In genomic region chr1:63819536-63820254, GRCm38 (mm10) we compare ENCODE assay signal across 9 mouse cellular contexts. TPM values are rescaled to one million over a fixed set of nuclear protein-coding genes. Genes with fewer than 3 reads are reported as not detected.
DNase-seq lines count a peak whose midpoint lies in the region; ATAC-seq lines count a peak whose summit lies in the region.
"Had no signal": no experiment of that assay in that cellular context is flagged by ENCODE, and none has a peak within 500 bp of the region (broad histone marks: within the 10 kb centered on the region; RNA-seq: fewer than 3 reads in every experiment).

No protein-coding gene starts in this region.

- ATAC-seq in erythroid progenitor cell, adult 5-6 weeks (replicated peaks; ENCODE audit: low FRiP score, poor library complexity, severe bottlenecking), result no peak
- ATAC-seq: intestine, postnatal 0 days had no signal

- peak; percentile 11 to 26 for DNase-seq in right cerebral cortex, adult 2 months (ENCODE audit: low spot score in 2 of 2)
- no peak for DNase-seq in right cerebral cortex, adult 18-20 months
- peak; percentile 7 to 29 for DNase-seq in frontal cortex, postnatal 36 days (ENCODE audit: low spot score in 2 of 2)
- peak; percentile 38 for DNase-seq in layer of hippocampus, adult 9-11 months
- peak; percentile 94 for DNase-seq in retina, postnatal 1 day
- DNase-seq in thymus, postnatal 25 days, result no peak
- DNase-seq: liver had no signal

RNA-seq across cellular contexts. Expression of gene 4933402D24Rik, which starts 50.6 kb away (rescaled TPM):
- total RNA-seq in erythroid progenitor cell, adult 5-6 weeks (2015; ENCODE audit: low replicate concordance), result not detected in 2 replicates
- total RNA-seq in erythroid progenitor cell, adult 5-6 weeks (2017; ENCODE audit: low replicate concordance), result not detected in 2 replicates

Comparison
In these comparisons a context has a peak if more than half of its experiments do, and no peak if none do; other contexts are left out.
1. DNase-seq: peak in right cerebral cortex, adult 2 months (2 of 2), frontal cortex, postnatal 36 days (2 of 2), layer of hippocampus, adult 9-11 months (single experiment) and retina, postnatal 1 day (single experiment); none in right cerebral cortex, adult 18-20 months (single experiment) and thymus, postnatal 25 days (single experiment).